Mouse (Mus musculus): ENCODE measurements around the gene Gm49405. TPM values are rescaled to one million over a fixed set of nuclear protein-coding genes. Genes with fewer than 3 reads are reported as not detected.

Gm49405 gene
- polyA plus RNA-seq, 1 experiment from 2014 or later = 5.5 TPM

GRCm38 (mm10) chr19:4051741-4052515 is 51.5 kb downstream of the Gm49405 start:
- 55% methylated on average over 10 of the region's 10 CpGs for WGBS
- H3K27ac ChIP-seq = no peak overlapping the region
- H3K4me1 ChIP-seq (replicated peaks) = no peaks in the 10 kb centered on the region
- no peak for ATAC-seq (ENCODE audit: insufficient number of reproducible peaks, insufficient read depth, low FRiP score, low TSS enrichment, low read depth)
- H3K36me3 ChIP-seq = no peaks in the 10 kb centered on the region
- no peak overlapping the region for H3K4me3 ChIP-seq (replicated peaks)
- H3K9ac ChIP-seq (replicated peaks) = no peak overlapping the region
- no peak overlapping the region for H3K4me2 ChIP-seq
- no peaks in the 10 kb centered on the region for H3K27me3 ChIP-seq
- H3K9me3 ChIP-seq = peaks cover 3% of the 10 kb centered on the region; the same call in 1 of the 2 replicates

GRCm38 (mm10) chr19:4052516-4053030 is 52.1 kb downstream of the Gm49405 start:
- Histone ChIP-seq H3K27me3 (no peaks in the 10 kb centered on the region), H3K4me3 (replicated peaks) (no peak overlapping the region), H3K36me3 (no peaks in the 10 kb centered on the region), H3K4me2 (no peak overlapping the region), H3K4me1 (replicated peaks) (no peaks in the 10 kb centered on the region), H3K9ac (replicated peaks) (no peak overlapping the region), H3K9me3 (peaks cover 3% of the 10 kb centered on the region; the same call in 1 of the 2 replicates), H3K27ac (no peak overlapping the region)
- 85% methylated on average over 5 of the region's 5 CpGs for WGBS
- no peak for ATAC-seq (ENCODE audit: insufficient number of reproducible peaks, insufficient read depth, low FRiP score, low TSS enrichment, low read depth)

- Histone ChIP-seq H3K4me2 (no peak overlapping the region), H3K4me1 (replicated peaks) (no peaks in the 10 kb centered on the region), H3K9me3 (peaks cover 3% of the 10 kb centered on the region; the same call in 1 of the 2 replicates), H3K27ac (no peak overlapping the region), H3K4me3 (replicated peaks) (no peak overlapping the region), H3K9ac (replicated peaks) (no peak overlapping the region), H3K36me3 (no peaks in the 10 kb centered on the region), H3K27me3 (no peaks in the 10 kb centered on the region)
- ATAC-seq (ENCODE audit: insufficient number of reproducible peaks, insufficient read depth, low FRiP score, low TSS enrichment, low read depth) = no peak
- 86% methylated on average over 5 of the region's 5 CpGs for WGBS
These were observed 54.2 kb downstream of the Gm49405 start for GRCm38 (mm10) chr19:4054613-4055012.

Other genes with a start within 250 kb of the Gm49405 start
- 38.3 and 44.2 TPM in 2 replicates for gene Kmt5b, start 233.2 kb upstream of the Gm49405 start, polyA plus RNA-seq (2016; fragmentation: Nextera tagmentation; extraction: Ambion mirVana)
- gene Chka, start 148.9 kb upstream of the Gm49405 start, polyA plus RNA-seq (2016; fragmentation: Nextera tagmentation; extraction: Ambion mirVana) = 55.7 and 62.8 TPM in 2 replicates
- 41.3 and 47.0 TPM in 2 replicates for gene Tcirg1, start 93.5 kb upstream of the Gm49405 start, polyA plus RNA-seq (2016; fragmentation: Nextera tagmentation; extraction: Ambion mirVana)
- 242 and 257 TPM in 2 replicates for gene Ndufs8, start 87.9 kb upstream of the Gm49405 start, polyA plus RNA-seq (2016; fragmentation: Nextera tagmentation; extraction: Ambion mirVana)
- gene Aldh3b1, start 70.8 kb upstream of the Gm49405 start, polyA plus RNA-seq (2016; fragmentation: Nextera tagmentation; extraction: Ambion mirVana) = 0.60 and 0.65 TPM in 2 replicates
- 11.7 and 12.1 TPM in 2 replicates for gene Unc93b1, start 65.4 kb upstream of the Gm49405 start, polyA plus RNA-seq (2016; fragmentation: Nextera tagmentation; extraction: Ambion mirVana)
- gene Aldh3b3, start 42.0 kb upstream of the Gm49405 start, polyA plus RNA-seq (2016; fragmentation: Nextera tagmentation; extraction: Ambion mirVana) = not detected in 2 replicates
- gene Aldh3b2, start 28.3 kb upstream of the Gm49405 start, polyA plus RNA-seq (2016; fragmentation: Nextera tagmentation; extraction: Ambion mirVana) = 2.7 and 3.6 TPM in 2 replicates
- 3.6 and 3.7 TPM in 2 replicates for gene Acy3, start 14.1 kb upstream of the Gm49405 start, polyA plus RNA-seq (2016; fragmentation: Nextera tagmentation; extraction: Ambion mirVana)
- gene Tbx10, start 7.9 kb upstream of the Gm49405 start, polyA plus RNA-seq (2016; fragmentation: Nextera tagmentation; extraction: Ambion mirVana) = not detected in 2 replicates
- gene Nudt8, start within 50 bp of the Gm49405 start, polyA plus RNA-seq (2016; fragmentation: Nextera tagmentation; extraction: Ambion mirVana) = 30.8 and 31.5 TPM in 2 replicates
- gene Doc2g, start 2.7 kb downstream of the Gm49405 start, polyA plus RNA-seq (2016; fragmentation: Nextera tagmentation; extraction: Ambion mirVana) = 6.8 and 7.6 TPM in 2 replicates
- gene Ndufv1, start 12.2 kb downstream of the Gm49405 start, polyA plus RNA-seq (2016; fragmentation: Nextera tagmentation; extraction: Ambion mirVana) = 180 and 201 TPM in 2 replicates
- 476 and 504 TPM in 2 replicates for gene Gstp1, start 37.4 kb downstream of the Gm49405 start, polyA plus RNA-seq (2016; fragmentation: Nextera tagmentation; extraction: Ambion mirVana)
- gene Gstp2, start 45.4 kb downstream of the Gm49405 start, polyA plus RNA-seq (2016; fragmentation: Nextera tagmentation; extraction: Ambion mirVana) = 1.8 and 10.6 TPM in 2 replicates
- not detected in 2 replicates for gene Gstp3, start 58.9 kb downstream of the Gm49405 start, polyA plus RNA-seq (2016; fragmentation: Nextera tagmentation; extraction: Ambion mirVana)
- gene Cabp2, start 81.0 kb downstream of the Gm49405 start, polyA plus RNA-seq (2016; fragmentation: Nextera tagmentation; extraction: Ambion mirVana) = not detected in 2 replicates
- 66.9 and 67.1 TPM in 2 replicates for gene Cdk2ap2, start 96.6 kb downstream of the Gm49405 start, polyA plus RNA-seq (2016; fragmentation: Nextera tagmentation; extraction: Ambion mirVana)
- 11.6 and 13.0 TPM in 2 replicates for gene Pitpnm1, start 99.4 kb downstream of the Gm49405 start, polyA plus RNA-seq (2016; fragmentation: Nextera tagmentation; extraction: Ambion mirVana)
- gene Aip, start 125.2 kb downstream of the Gm49405 start, polyA plus RNA-seq (2016; fragmentation: Nextera tagmentation; extraction: Ambion mirVana) = 86.5 and 87.5 TPM in 2 replicates
- gene Gpr152, start 139.2 kb downstream of the Gm49405 start, polyA plus RNA-seq (2016; fragmentation: Nextera tagmentation; extraction: Ambion mirVana) = not detected in 2 replicates
- gene Cabp4, start 143.4 kb downstream of the Gm49405 start, polyA plus RNA-seq (2016; fragmentation: Nextera tagmentation; extraction: Ambion mirVana) = 0.12 and 0.14 TPM in 2 replicates
- 125 and 131 TPM in 2 replicates for gene Coro1b, start 148.0 kb downstream of the Gm49405 start, polyA plus RNA-seq (2016; fragmentation: Nextera tagmentation; extraction: Ambion mirVana)
- 1.3 and 1.4 TPM in 2 replicates for gene Ptprcap, start 153.0 kb downstream of the Gm49405 start, polyA plus RNA-seq (2016; fragmentation: Nextera tagmentation; extraction: Ambion mirVana)
- gene Rps6kb2, start 162.7 kb downstream of the Gm49405 start, polyA plus RNA-seq (2016; fragmentation: Nextera tagmentation; extraction: Ambion mirVana) = 63.3 and 69.4 TPM in 2 replicates
- 2.3 and 3.1 TPM in 2 replicates for gene Carns1, start 174.9 kb downstream of the Gm49405 start, polyA plus RNA-seq (2016; fragmentation: Nextera tagmentation; extraction: Ambion mirVana)
- gene Tbc1d10c, start 190.7 kb downstream of the Gm49405 start, polyA plus RNA-seq (2016; fragmentation: Nextera tagmentation; extraction: Ambion mirVana) = 0.60 and 1.5 TPM in 2 replicates
- gene Ppp1ca, start 191.4 kb downstream of the Gm49405 start, polyA plus RNA-seq (2016; fragmentation: Nextera tagmentation; extraction: Ambion mirVana) = 834 and 845 TPM in 2 replicates
- gene Rad9a, start 201.0 kb downstream of the Gm49405 start, polyA plus RNA-seq (2016; fragmentation: Nextera tagmentation; extraction: Ambion mirVana) = 38.4 and 44.9 TPM in 2 replicates
- gene Clcf1, start 213.6 kb downstream of the Gm49405 start, polyA plus RNA-seq (2016; fragmentation: Nextera tagmentation; extraction: Ambion mirVana) = 8.6 and 9.1 TPM in 2 replicates
- gene AC109138.7, start 213.7 kb downstream of the Gm49405 start, polyA plus RNA-seq (2016; fragmentation: Nextera tagmentation; extraction: Ambion mirVana) = not detected in 2 replicates
- 13.8 and 16.2 TPM in 2 replicates for gene Pold4, start 231.3 kb downstream of the Gm49405 start, polyA plus RNA-seq (2016; fragmentation: Nextera tagmentation; extraction: Ambion mirVana)